Mouse (Mus musculus) limb, embryonic 10.5 days (tissue): ENCODE results near the gene Kif1c. TPM values are rescaled to one million over a fixed set of nuclear protein-coding genes. Genes with fewer than 3 reads are reported as not detected.
"Not testable (repeated sequence)": the region's sequence is repeated elsewhere in the genome, so short reads cannot be mapped to it uniquely, and the experiment has no call there.

Experiments
- DNase-seq: peaks from one replicate; pipeline ENCODE4 v3.0.0-alpha.2; 2017; ENCODE audit warnings: low spot score
- H3K27ac ChIP-seq: fragments of 300-500 bp; sonication (generic); 2 replicates; pipeline ENCODE4 v1.5.1; 2016; ENCODE audit warnings: mild to moderate bottlenecking
- H3K27me3 ChIP-seq: fragments of 300-500 bp; sonication (generic); 2 replicates; pipeline ENCODE4 v1.6.1; 2016; ENCODE audit warnings: low read depth, mild to moderate bottlenecking; ENCODE audit not compliant: poor library complexity, severe bottlenecking
- H3K36me3 ChIP-seq: fragments of 300-500 bp; sonication (generic); 2 replicates; pipeline ENCODE4 v1.6.1; 2016; ENCODE audit warnings: mild to moderate bottlenecking, moderate library complexity
- H3K4me1 ChIP-seq: fragments of 300-500 bp; sonication (generic); 2 replicates; pipeline ENCODE4 v1.6.1; 2016
- H3K4me3 ChIP-seq: fragments of 300-500 bp; sonication (generic); 2 replicates; pipeline ENCODE4 v1.5.1; 2016; ENCODE audit warnings: mild to moderate bottlenecking, moderate library complexity
- H3K9me3 ChIP-seq: fragments of 300-500 bp; sonication (generic); replicated peaks from 2 replicates; pipeline ENCODE4 v1.6.1; 2016; ENCODE audit warnings: mild to moderate bottlenecking
- WGBS: fragments of 180-500 bp; shearing (Covaris S2); methylation state at CpG from one replicate; pipeline ENCODE4 v1.1.7; 2016; 5-methylcytosine and 5-hydroxymethylcytosine counted together
- polyA plus RNA-seq: library from polyadenylated mRNA; unstranded; fragments of >200 nt; fragmentation: Nextera tagmentation; extraction: Ambion mirVana; gene quantifications from 2 replicates; pipeline ENCODE4 v1.2.1, GENCODE M21; 2016

Kif1c gene
- polyA plus RNA-seq, 1 experiment from 2014 or later = 2.2 TPM

GRCm38 (mm10) chr11:70742117-70742516, 41.8 kb downstream of the Kif1c start:
- no peak for DNase-seq
- H3K4me3 ChIP-seq = no peak overlapping the region
- 92% methylated on average over 7 of the region's 7 CpGs for WGBS
- H3K27me3 ChIP-seq = no peaks in the 10 kb centered on the region
- H3K4me1 ChIP-seq = peaks cover 4% of the 10 kb centered on the region; the same call in 1 of the 2 replicates
- no peaks in the 10 kb centered on the region for H3K36me3 ChIP-seq
- no peaks in the 10 kb centered on the region for H3K9me3 ChIP-seq
- H3K27ac ChIP-seq = no peak overlapping the region

- peaks cover 4% of the 10 kb centered on the region; the same call in 1 of the 2 replicates for H3K4me1 ChIP-seq
- no peak overlapping the region for H3K27ac ChIP-seq
- 86% methylated on average over 12 of the region's 12 CpGs for WGBS
- H3K27me3 ChIP-seq = no peaks in the 10 kb centered on the region
- no peaks in the 10 kb centered on the region for H3K36me3 ChIP-seq
- H3K9me3 ChIP-seq = no peaks in the 10 kb centered on the region
- no peak overlapping the region for H3K4me3 ChIP-seq
- no peak for DNase-seq
Observed at GRCm38 (mm10) chr11:70742581-70743459, 42.5 kb downstream of the Kif1c start.

GRCm38 (mm10) chr11:70745636-70746035, 45.3 kb downstream of the Kif1c start:
- Histone ChIP-seq H3K36me3 (no peaks in the 10 kb centered on the region), H3K27ac (no peak overlapping the region), H3K4me1 (peaks cover 4% of the 10 kb centered on the region; the same call in 1 of the 2 replicates), H3K4me3 (no peak overlapping the region), H3K27me3 (no peaks in the 10 kb centered on the region), H3K9me3 (no peaks in the 10 kb centered on the region)
- no peak for DNase-seq
- WGBS = 88% methylated on average over 7 of the region's 7 CpGs

- H3K4me1 ChIP-seq = peaks cover 4% of the 10 kb centered on the region; the same call in 1 of the 2 replicates
- H3K4me3 ChIP-seq = no peak overlapping the region
- no peaks in the 10 kb centered on the region for H3K36me3 ChIP-seq
- H3K9me3 ChIP-seq = no peaks in the 10 kb centered on the region
- no peak for DNase-seq
- 90% methylated on average over 4 of the region's 4 CpGs for WGBS
- H3K27ac ChIP-seq = no peak overlapping the region
- no peaks in the 10 kb centered on the region for H3K27me3 ChIP-seq
Observed at GRCm38 (mm10) chr11:70747876-70748545, 47.7 kb downstream of the Kif1c start.

- H3K4me1 ChIP-seq = no peaks in the 10 kb centered on the region
- H3K4me3 ChIP-seq = no peak overlapping the region
- H3K9me3 ChIP-seq = no peaks in the 10 kb centered on the region
- WGBS = 88% methylated on average over 4 of the region's 4 CpGs
- no peaks in the 10 kb centered on the region for H3K27me3 ChIP-seq
- H3K27ac ChIP-seq = no peak overlapping the region
- no peaks in the 10 kb centered on the region for H3K36me3 ChIP-seq
- DNase-seq = no peak
Observed at GRCm38 (mm10) chr11:70752337-70753017, 52.1 kb downstream of the Kif1c start.

GRCm38 (mm10) chr11:70753146-70753545, 52.8 kb downstream of the Kif1c start:
- no peaks in the 10 kb centered on the region for H3K4me1 ChIP-seq
- WGBS = 93% methylated on average over 10 of the region's 10 CpGs

GRCm38 (mm10) chr11:70754476-70754875, 54.1 kb downstream of the Kif1c start:
- Histone ChIP-seq H3K9me3 (no peaks in the 10 kb centered on the region), H3K27me3 (no peaks in the 10 kb centered on the region), H3K27ac (no peak overlapping the region), H3K36me3 (no peaks in the 10 kb centered on the region), H3K4me3 (no peak overlapping the region), H3K4me1 (no peaks in the 10 kb centered on the region)
- whole genome bisulfite sequencing = 80% methylated on average over 4 of the region's 4 CpGs
- DNase-seq = no peak

More at GRCm38 (mm10) chr11:70753146-70753545, 52.8 kb downstream of the Kif1c start:
- Histone ChIP-seq H3K27me3 (no peaks in the 10 kb centered on the region), H3K4me3 (no peak overlapping the region), H3K27ac (no peak overlapping the region), H3K9me3 (no peaks in the 10 kb centered on the region), H3K36me3 (no peaks in the 10 kb centered on the region)
- no peak for DNase-seq

GRCm38 (mm10) chr11:70754958-70755357, 54.6 kb downstream of the Kif1c start:
- H3K36me3 ChIP-seq = no peaks in the 10 kb centered on the region
- H3K4me1 ChIP-seq = no peaks in the 10 kb centered on the region
- 61% methylated on average over 7 of the region's 7 CpGs for WGBS
- H3K9me3 ChIP-seq = no peaks in the 10 kb centered on the region
- no peak overlapping the region for H3K27ac ChIP-seq
- H3K27me3 ChIP-seq = no peaks in the 10 kb centered on the region
- no peak overlapping the region for H3K4me3 ChIP-seq
- DNase-seq = no peak

GRCm38 (mm10) chr11:70755645-70756044, 55.3 kb downstream of the Kif1c start:
- Histone ChIP-seq H3K4me3 (no peak overlapping the region), H3K27me3 (no peaks in the 10 kb centered on the region), H3K36me3 (no peaks in the 10 kb centered on the region), H3K4me1 (no peaks in the 10 kb centered on the region), H3K27ac (no peak overlapping the region), H3K9me3 (no peaks in the 10 kb centered on the region)
- DNase-seq = peak; percentile 88
- 12% methylated on average over 7 of the region's 7 CpGs for WGBS

GRCm38 (mm10) chr11:70760446-70760845, 60.1 kb downstream of the Kif1c start:
- not testable (repeated sequence) for H3K27ac ChIP-seq, DNase-seq, H3K4me3 ChIP-seq, H3K9me3 ChIP-seq, H3K36me3 ChIP-seq, H3K27me3 ChIP-seq
- WGBS = 80% methylated on average over 3 of the region's 3 CpGs
- H3K4me1 ChIP-seq = peaks cover 15% of the 10 kb centered on the region

GRCm38 (mm10) chr11:70762641-70763040, 62.3 kb downstream of the Kif1c start:
- H3K27ac ChIP-seq = no peak overlapping the region
- no peaks in the 10 kb centered on the region for H3K27me3 ChIP-seq
- DNase-seq = no peak
- 89% methylated on average over 9 of the region's 9 CpGs for WGBS
- H3K36me3 ChIP-seq = 0 out of 2 replicates have a peak, but pooled peaks cover 2% of the 10 kb centered on the region
- H3K4me1 ChIP-seq = peaks cover 21% of the 10 kb centered on the region
- no peak overlapping the region for H3K4me3 ChIP-seq
- H3K9me3 ChIP-seq = no peaks in the 10 kb centered on the region

GRCm38 (mm10) chr11:70763582-70763935, 63.2 kb downstream of the Kif1c start:
- 43% methylated on average over 3 of the region's 3 CpGs for WGBS
- Histone ChIP-seq H3K36me3 (0 out of 2 replicates have a peak, but pooled peaks cover 5% of the 10 kb centered on the region), H3K4me1 (peaks cover 21% of the 10 kb centered on the region), H3K4me3 (peak overlapping the region; percentile 93), H3K27me3 (no peaks in the 10 kb centered on the region), H3K9me3 (no peaks in the 10 kb centered on the region), H3K27ac (peak overlapping the region; percentile 90; the same call in 1 of the 2 replicates)
- DNase-seq = no peak
